Mouse (Mus musculus): Measurements from ENCODE around the gene Proser3. TPM values are rescaled to one million over a fixed set of nuclear protein-coding genes. Genes with fewer than 3 reads are reported as not detected.
"Not testable (repeated sequence)": the region's sequence is repeated elsewhere in the genome, so short reads cannot be mapped to it uniquely, and the experiment has no call there.

Proser3 gene
- polyA plus RNA-seq, 1 experiment from 2014 or later = 18.6 TPM

- Histone ChIP-seq H3K4me3 (replicated peaks) (no peak overlapping the region), H3K4me1 (peaks cover 20% of the 10 kb centered on the region), H3K36me3 (replicated peaks) (peaks cover 100% of the 10 kb centered on the region), H3K4me2 (no peak overlapping the region), H3K27ac (no peak overlapping the region), H3K9ac (no peak overlapping the region), H3K9me3 (no peaks in the 10 kb centered on the region), H3K27me3 (no peaks in the 10 kb centered on the region)
- no peak for ATAC-seq (ENCODE audit: low FRiP score)
- 85% methylated on average over 14 of the region's 14 CpGs for WGBS
These were observed 25.1 kb downstream of the Proser3 start for GRCm38 (mm10) chr7:30526981-30527380.

DNA sequence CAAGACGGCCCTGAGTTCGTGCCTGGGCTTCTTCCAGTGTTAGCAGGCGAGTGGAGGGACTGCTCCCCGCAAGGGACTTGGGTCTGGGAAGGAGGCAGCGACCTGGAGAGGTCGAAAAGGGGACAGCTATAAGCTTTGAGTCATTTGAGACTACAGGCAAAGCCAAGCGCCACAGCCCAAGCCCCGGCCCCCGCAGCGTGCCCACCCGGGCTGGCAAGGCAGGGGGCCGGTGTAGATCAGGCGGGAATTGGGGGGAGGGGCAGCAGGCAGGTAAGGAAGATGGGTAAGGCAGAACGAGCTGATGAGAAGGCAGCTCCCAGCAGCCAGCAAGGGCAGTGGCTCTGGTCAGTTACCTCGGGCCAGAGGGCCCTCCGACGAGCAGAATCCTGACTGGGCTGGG is 25.7 kb downstream of the Proser3 start:
- Histone ChIP-seq H3K4me2 (no peak overlapping the region), H3K27me3 (no peaks in the 10 kb centered on the region), H3K9ac (no peak overlapping the region), H3K27ac (no peak overlapping the region), H3K4me1 (peaks cover 16% of the 10 kb centered on the region), H3K9me3 (no peaks in the 10 kb centered on the region), H3K4me3 (replicated peaks) (no peak overlapping the region), H3K36me3 (replicated peaks) (peaks cover 94% of the 10 kb centered on the region)
- WGBS = 21% methylated on average over 17 of the region's 17 CpGs
- ATAC-seq (ENCODE audit: low FRiP score) = no peak

- Histone ChIP-seq H3K36me3 (replicated peaks) (peaks cover 90% of the 10 kb centered on the region), H3K9ac (no peak overlapping the region), H3K27me3 (no peaks in the 10 kb centered on the region), H3K9me3 (no peaks in the 10 kb centered on the region), H3K4me2 (no peak overlapping the region), H3K4me3 (replicated peaks) (no peak overlapping the region), H3K27ac (no peak overlapping the region), H3K4me1 (peaks cover 17% of the 10 kb centered on the region)
- no peak; the same call in 1 of the 2 replicates for ATAC-seq (ENCODE audit: low FRiP score)
- WGBS = 31% methylated on average over 10 of the region's 10 CpGs
These were observed 26.1 kb downstream of the Proser3 start for GRCm38 (mm10) chr7:30525954-30526353.

GRCm38 (mm10) chr7:30524487-30524886 is 27.6 kb downstream of the Proser3 start:
- Histone ChIP-seq H3K4me2 (no peak overlapping the region), H3K36me3 (replicated peaks) (peaks cover 75% of the 10 kb centered on the region), H3K27me3 (no peaks in the 10 kb centered on the region), H3K9ac (no peak overlapping the region), H3K4me1 (peaks cover 20% of the 10 kb centered on the region), H3K4me3 (replicated peaks) (no peak overlapping the region), H3K9me3 (no peaks in the 10 kb centered on the region), H3K27ac (no peak overlapping the region)
- no peak for ATAC-seq (ENCODE audit: low FRiP score)
- 85% methylated on average over 6 of the region's 6 CpGs for WGBS

GRCm38 (mm10) chr7:30522871-30523270 is 29.2 kb downstream of the Proser3 start:
- WGBS = 85% methylated on average over 10 of the region's 10 CpGs
- Histone ChIP-seq H3K27me3 (no peaks in the 10 kb centered on the region), H3K27ac (no peak overlapping the region), H3K9me3 (no peaks in the 10 kb centered on the region), H3K4me2 (no peak overlapping the region), H3K9ac (no peak overlapping the region), H3K4me1 (peaks cover 20% of the 10 kb centered on the region), H3K36me3 (replicated peaks) (peaks cover 59% of the 10 kb centered on the region), H3K4me3 (replicated peaks) (no peak overlapping the region)
- ATAC-seq (ENCODE audit: low FRiP score) = no peak

GRCm38 (mm10) chr7:30520856-30521255 is 31.2 kb downstream of the Proser3 start:
- no peaks in the 10 kb centered on the region for H3K27me3 ChIP-seq
- peak overlapping the region; percentile 42; the same call in 1 of the 2 replicates for H3K27ac ChIP-seq
- H3K9me3 ChIP-seq = no peaks in the 10 kb centered on the region
- no peak overlapping the region for H3K9ac ChIP-seq
- ATAC-seq (ENCODE audit: low FRiP score) = no peak
- H3K4me2 ChIP-seq = no peak overlapping the region
- WGBS = 78% methylated on average over 5 of the region's 5 CpGs
- peaks cover 39% of the 10 kb centered on the region for H3K36me3 ChIP-seq (replicated peaks)
- no peak overlapping the region for H3K4me3 ChIP-seq (replicated peaks)
- peaks cover 9% of the 10 kb centered on the region; the same call in 1 of the 2 replicates for H3K4me1 ChIP-seq

- no peak overlapping the region for H3K9ac ChIP-seq
These were observed 31.7 kb downstream of the Proser3 start for GRCm38 (mm10) chr7:30520396-30520795.

DNA sequence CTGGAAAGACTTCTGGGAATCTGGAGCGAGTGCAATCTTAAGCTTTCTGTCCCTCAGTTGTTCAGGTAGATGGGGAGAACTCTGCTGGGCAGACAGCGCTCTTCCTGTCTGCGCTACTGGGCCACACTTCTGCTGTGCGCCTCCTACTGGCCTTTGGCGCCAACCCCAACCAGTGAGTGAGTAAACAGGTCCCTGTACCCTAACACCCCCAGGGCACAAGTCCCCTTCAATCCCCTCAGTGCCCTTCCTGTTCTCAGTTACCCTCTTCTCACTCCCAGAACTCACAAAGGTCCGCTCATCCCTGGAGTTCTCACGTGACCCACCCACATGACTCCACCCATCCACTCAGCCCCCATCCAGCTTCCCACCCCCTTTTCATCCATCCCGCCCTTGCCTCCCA is 33.8 kb downstream of the Proser3 start:
- H3K9me3 ChIP-seq = no peaks in the 10 kb centered on the region
- H3K4me1 ChIP-seq = peaks cover 8% of the 10 kb centered on the region; the same call in 1 of the 2 replicates
- H3K4me3 ChIP-seq (replicated peaks) = no peak overlapping the region
- peaks cover 14% of the 10 kb centered on the region for H3K36me3 ChIP-seq (replicated peaks)
- no peak for ATAC-seq (ENCODE audit: low FRiP score)
- WGBS = 48% methylated on average over 8 of the region's 8 CpGs
- no peak overlapping the region for H3K27ac ChIP-seq
- no peak overlapping the region for H3K9ac ChIP-seq
- no peak overlapping the region for H3K4me2 ChIP-seq
- H3K27me3 ChIP-seq = no peaks in the 10 kb centered on the region

More at GRCm38 (mm10) chr7:30520396-30520795, 31.7 kb downstream of the Proser3 start:
- Histone ChIP-seq H3K27me3 (no peaks in the 10 kb centered on the region), H3K4me3 (replicated peaks) (no peak overlapping the region), H3K4me1 (peaks cover 8% of the 10 kb centered on the region; the same call in 1 of the 2 replicates), H3K9me3 (no peaks in the 10 kb centered on the region), H3K36me3 (replicated peaks) (peaks cover 34% of the 10 kb centered on the region), H3K27ac (peak overlapping the region; percentile 42; the same call in 1 of the 2 replicates), H3K4me2 (no peak overlapping the region)
- 67% methylated on average over 4 of the region's 4 CpGs for WGBS
- ATAC-seq (ENCODE audit: low FRiP score) = no peak

DNA sequence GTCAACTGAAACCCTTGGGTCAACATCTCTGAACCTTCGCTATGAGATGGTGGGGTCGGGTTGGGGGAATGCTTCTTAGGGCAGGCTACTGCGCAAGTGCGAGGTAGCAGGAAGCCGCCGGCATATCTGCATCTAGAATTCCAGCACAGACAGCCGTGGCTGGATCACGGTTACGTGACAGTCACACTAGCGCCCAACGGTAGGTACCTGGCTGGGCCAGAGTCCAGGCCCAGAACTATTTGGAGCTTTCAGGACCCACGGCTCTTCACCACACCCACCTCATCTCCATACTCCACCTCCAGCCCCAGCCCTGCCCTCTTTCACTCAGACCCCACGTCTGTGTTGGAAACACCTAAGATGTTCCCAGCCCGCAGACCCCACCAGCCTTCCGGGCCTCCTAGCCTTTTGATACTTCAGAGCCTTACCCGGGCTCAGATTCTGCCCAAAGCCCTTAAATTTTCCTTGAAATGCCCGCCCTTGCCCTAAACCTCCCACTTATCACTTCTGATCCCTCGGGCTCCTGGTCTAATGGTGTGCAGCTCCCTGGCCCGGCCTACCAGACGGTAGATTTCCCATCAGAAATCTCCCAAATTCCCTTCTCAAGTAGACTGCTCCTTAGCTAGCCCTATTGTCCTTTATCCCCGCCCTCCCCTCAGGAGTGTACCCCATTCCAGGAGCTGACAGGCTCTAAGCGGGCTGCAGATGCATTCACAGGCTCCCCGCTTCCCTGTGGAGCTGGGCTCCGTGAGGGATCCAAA is 36.9 kb downstream of the Proser3 start:
- H3K36me3 ChIP-seq (replicated peaks) = no peaks in the 10 kb centered on the region
- no peaks in the 10 kb centered on the region for H3K9me3 ChIP-seq
- no peak overlapping the region for H3K4me3 ChIP-seq (replicated peaks)
- H3K4me2 ChIP-seq = no peak overlapping the region
- no peaks in the 10 kb centered on the region for H3K27me3 ChIP-seq
- H3K4me1 ChIP-seq = no peaks in the 10 kb centered on the region
- WGBS = 55% methylated on average over 24 of the region's 24 CpGs
- no peak; the same call in 1 of the 2 replicates for ATAC-seq (ENCODE audit: low FRiP score)
- no peak overlapping the region for H3K27ac ChIP-seq
- H3K9ac ChIP-seq = no peak overlapping the region

DNA sequence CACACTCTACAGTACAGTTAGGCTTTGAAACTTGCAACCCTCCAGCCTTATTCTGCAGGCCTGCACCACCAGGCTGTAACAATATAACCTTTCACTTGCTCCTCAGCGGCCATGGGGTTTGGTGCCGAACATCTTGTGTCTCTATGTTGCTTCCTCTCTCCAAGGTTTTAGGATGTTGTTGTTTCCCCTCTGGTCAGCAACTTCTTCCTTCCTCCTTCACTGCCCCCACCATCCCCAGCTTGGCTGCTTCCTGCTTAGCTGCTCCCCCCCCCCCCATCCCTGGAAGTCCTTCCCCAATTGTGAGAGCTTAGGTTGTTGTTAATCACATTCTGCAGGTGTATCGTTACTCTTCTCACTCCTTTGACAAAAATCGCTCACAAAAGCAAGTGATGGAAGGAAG is 44.0 kb downstream of the Proser3 start:
- no peak for ATAC-seq (ENCODE audit: low FRiP score)
- Histone ChIP-seq H3K36me3 (replicated peaks) (no peaks in the 10 kb centered on the region), H3K4me1 (no peaks in the 10 kb centered on the region), H3K4me2 (no peak overlapping the region), H3K4me3 (replicated peaks) (no peak overlapping the region), H3K9ac (no peak overlapping the region), H3K27me3 (0 out of 2 replicates have a peak, but pooled peaks cover 7% of the 10 kb centered on the region), H3K27ac (no peak overlapping the region), H3K9me3 (no peaks in the 10 kb centered on the region)
- 78% methylated on average over 4 of the region's 4 CpGs for WGBS

DNA sequence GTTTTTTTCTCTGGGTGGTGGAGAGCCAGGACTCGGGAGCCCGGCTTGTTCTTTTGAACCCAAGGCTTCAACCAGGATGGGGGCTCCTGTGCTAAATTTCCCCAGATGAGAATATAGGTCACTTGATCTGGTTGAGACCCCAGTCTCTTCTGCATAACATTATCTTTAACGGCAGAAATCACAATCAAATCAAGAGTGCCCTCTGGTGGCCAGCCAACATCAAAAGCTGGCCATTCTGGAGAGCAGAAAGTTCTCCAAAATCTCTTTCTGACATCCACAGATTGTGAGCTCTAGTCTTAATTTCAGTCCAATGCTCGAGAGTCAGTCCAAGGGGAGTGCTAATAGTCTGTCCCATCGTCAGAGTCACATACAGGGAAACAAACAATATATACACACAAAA is 50.9 kb downstream of the Proser3 start:
- H3K9ac ChIP-seq; H3K27me3 ChIP-seq; H3K36me3 ChIP-seq (replicated peaks); H3K4me1 ChIP-seq; H3K27ac ChIP-seq; H3K4me3 ChIP-seq (replicated peaks); H3K4me2 ChIP-seq; ATAC-seq (ENCODE audit: low FRiP score); H3K9me3 ChIP-seq: not testable (repeated sequence)
- WGBS = 76% methylated on average over 5 of the region's 5 CpGs

DNA sequence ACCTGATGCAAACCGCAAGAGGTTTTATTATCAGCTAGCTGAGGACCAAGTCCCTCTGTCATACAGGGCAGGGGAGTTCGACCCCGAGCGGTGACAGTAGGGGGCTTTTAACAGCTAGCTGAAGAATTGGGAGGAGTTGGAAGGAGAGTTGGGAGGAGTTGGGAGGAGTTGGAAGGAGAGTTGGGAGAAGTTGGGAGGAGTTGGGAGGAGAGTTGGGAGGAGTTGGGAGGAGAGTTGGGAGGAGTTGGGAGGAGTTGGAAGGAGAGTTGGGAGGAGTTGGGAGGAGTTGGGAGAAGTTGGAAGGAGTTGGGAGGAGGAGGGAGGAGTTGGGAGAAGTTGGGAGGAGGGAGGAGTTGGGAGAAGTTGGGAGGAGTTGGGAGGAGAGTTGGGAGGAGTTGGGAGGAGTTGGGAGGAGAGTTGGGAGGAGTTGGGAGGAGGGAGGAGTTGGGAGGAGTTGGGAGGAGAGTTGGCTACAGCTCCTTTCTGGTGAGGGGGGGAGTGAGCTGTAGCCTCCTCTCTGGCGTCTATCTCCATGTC is 56.5 kb downstream of the Proser3 start:
- 66% methylated on average over 4 of the region's 5 CpGs for WGBS
- not testable (repeated sequence) for H3K9me3 ChIP-seq; H3K9ac ChIP-seq; H3K4me3 ChIP-seq (replicated peaks); H3K36me3 ChIP-seq (replicated peaks); H3K27ac ChIP-seq; H3K4me2 ChIP-seq; H3K4me1 ChIP-seq; ATAC-seq (ENCODE audit: low FRiP score)
- H3K27me3 ChIP-seq = peaks cover 14% of the 10 kb centered on the region; the same call in 1 of the 2 replicates
